9 mouse cellular contexts compared by ENCODE assay signal in the genomic region with DNA sequence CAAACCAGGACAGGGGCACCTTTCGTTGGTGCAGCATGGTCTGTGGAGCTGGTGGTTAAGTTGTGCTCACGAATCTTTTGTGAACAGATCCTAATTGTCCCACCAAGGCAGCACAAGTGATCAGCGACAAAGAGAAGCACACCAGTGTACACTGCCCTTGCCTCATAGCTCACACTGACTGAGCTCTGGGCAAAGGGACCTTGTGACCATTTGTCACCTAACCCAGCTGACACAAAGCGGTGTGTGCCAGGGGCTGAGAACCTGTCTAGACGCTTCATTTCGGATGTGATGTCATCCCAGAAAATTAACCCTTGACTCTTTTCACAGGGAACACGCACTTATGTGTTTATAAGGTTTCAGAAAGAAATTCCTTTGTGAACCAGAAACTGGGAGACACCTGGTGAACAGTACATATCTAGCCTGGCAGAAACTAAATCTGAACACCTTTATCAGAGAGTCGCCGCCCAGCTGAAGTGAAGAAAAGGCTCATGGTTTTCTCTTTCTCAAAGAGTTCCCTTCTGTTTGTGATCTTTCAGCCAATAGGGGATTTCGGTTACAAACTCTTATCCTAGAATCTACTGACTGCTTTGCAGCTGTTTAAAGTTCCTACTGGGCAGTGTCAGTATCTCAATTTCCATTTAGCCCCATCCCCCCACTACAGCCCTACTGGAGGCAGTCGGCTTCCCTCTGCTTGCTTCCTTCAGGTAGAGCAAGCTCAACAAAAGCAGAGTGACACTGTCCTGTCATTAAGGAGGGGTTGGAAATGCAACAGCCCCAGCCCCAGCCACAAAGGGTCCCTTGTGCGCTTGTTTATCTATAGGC.
A peak's percentile ranks its signal among the peaks of the same experiment; 100 is the strongest.
DNase-seq lines count a peak whose midpoint lies in the region; ATAC-seq lines count a peak whose summit lies in the region.
"Had no signal": no experiment of that assay in that cellular context is flagged by ENCODE, and none has a peak within 500 bp of the region (broad histone marks: within the 10 kb centered on the region; RNA-seq: fewer than 3 reads in every experiment).

No protein-coding gene starts in this region.

- no peaks in the 10 kb centered on the region for H3K9me3 ChIP-seq in forebrain, embryonic 14.5 days (replicated peaks; ENCODE audit: control insufficient read depth, low read length)
- no peaks in the 10 kb centered on the region for H3K9me3 ChIP-seq in forebrain, embryonic 16.5 days (ENCODE audit: control insufficient read depth, low read length)
- H3K9me3 ChIP-seq in midbrain, embryonic 11.5 days (ENCODE audit: control insufficient read depth, low read length), result no peaks in the 10 kb centered on the region
- no peaks in the 10 kb centered on the region; the same call in 1 of the 2 replicates for H3K9me3 ChIP-seq in midbrain, embryonic 10.5 days (replicated peaks)
- H3K9me3 ChIP-seq in limb, embryonic 10.5 days (replicated peaks), result no peaks in the 10 kb centered on the region
- no peaks in the 10 kb centered on the region for H3K9me3 ChIP-seq in stomach, embryonic 15.5 days

- H3K27ac ChIP-seq in forebrain, embryonic 14.5 days (ENCODE audit: low read depth, low read length), result no peak overlapping the region
- no peak overlapping the region for H3K27ac ChIP-seq in forebrain, embryonic 16.5 days (ENCODE audit: low read length)
- H3K27ac ChIP-seq in midbrain, embryonic 11.5 days (ENCODE audit: low read depth, low read length), result no peak overlapping the region
- no peak overlapping the region for H3K27ac ChIP-seq in midbrain, embryonic 10.5 days (replicated peaks)
- peak overlapping the region; percentile 64; the same call in 1 of the 2 replicates for H3K27ac ChIP-seq in limb, embryonic 10.5 days
- H3K27ac ChIP-seq in stomach, embryonic 15.5 days, result no peak overlapping the region

- WGBS in forebrain, embryonic 14.5 days, result 50% methylated on average over 12 of the region's 12 CpGs
- WGBS in forebrain, embryonic 16.5 days, result 50% methylated on average over 12 of the region's 12 CpGs
- WGBS in midbrain, embryonic 11.5 days, result 51% methylated on average over 12 of the region's 12 CpGs
- 54% methylated on average over 12 of the region's 12 CpGs for WGBS in midbrain, embryonic 10.5 days
- 46% methylated on average over 12 of the region's 12 CpGs for WGBS in limb, embryonic 10.5 days
- 31% methylated on average over 12 of the region's 12 CpGs for WGBS in stomach, embryonic 15.5 days

- H3K4me2 ChIP-seq in forebrain, embryonic 14.5 days (ENCODE audit: low read length), result peak overlapping the region; percentile 35
- H3K4me2 ChIP-seq in forebrain, embryonic 16.5 days (ENCODE audit: low read length), result no peak overlapping the region
- H3K4me2 ChIP-seq in midbrain, embryonic 11.5 days, result no peak overlapping the region
- peak overlapping the region; percentile 37 for H3K4me2 ChIP-seq in stomach, embryonic 15.5 days

- no peaks in the 10 kb centered on the region for H3K36me3 ChIP-seq in forebrain, embryonic 14.5 days (ENCODE audit: control insufficient read depth, insufficient read depth, low read length)
- H3K36me3 ChIP-seq in forebrain, embryonic 16.5 days (ENCODE audit: control insufficient read depth, insufficient read depth), result no peaks in the 10 kb centered on the region
- no peaks in the 10 kb centered on the region for H3K36me3 ChIP-seq in midbrain, embryonic 11.5 days (ENCODE audit: control insufficient read depth, insufficient read depth, low read length)
- no peaks in the 10 kb centered on the region for H3K36me3 ChIP-seq in midbrain, embryonic 10.5 days
- H3K36me3 ChIP-seq in limb, embryonic 10.5 days, result no peaks in the 10 kb centered on the region
- no peaks in the 10 kb centered on the region for H3K36me3 ChIP-seq in stomach, embryonic 15.5 days

- no peak for DNase-seq in forebrain, embryonic 14.5 days (ENCODE audit: low spot score)
- DNase-seq in midbrain, embryonic 11.5 days (ENCODE audit: low spot score, missing footprints), result no peak
- DNase-seq in midbrain, embryonic 10.5 days (ENCODE audit: low spot score), result no peak
- DNase-seq in limb, embryonic 10.5 days (ENCODE audit: low spot score), result peak; percentile 28
- no peak for DNase-seq in frontal cortex, adult 2 months (ENCODE audit: extremely low spot score in 1 of 2, low spot score in 1 of 2)
- no peak for DNase-seq in right cerebral cortex, postnatal 4 days

- 0 out of 2 replicates have a peak, but pooled peaks have one; percentile 20 for ATAC-seq in forebrain, embryonic 14.5 days
- ATAC-seq in forebrain, embryonic 16.5 days, result no peak
- ATAC-seq in midbrain, embryonic 11.5 days (ENCODE audit: low FRiP score), result peak; percentile 49; the same call in 1 of the 2 replicates
- ATAC-seq in stomach, embryonic 15.5 days (ENCODE audit: insufficient read depth, low FRiP score, low read depth), result peak; percentile 47; the same call in 1 of the 2 replicates
- ATAC-seq: Patski had no signal

- no peak overlapping the region for H3K4me3 ChIP-seq in forebrain, embryonic 14.5 days (ENCODE audit: low read depth, low read length)
- H3K4me3 ChIP-seq in forebrain, embryonic 16.5 days (replicated peaks; ENCODE audit: low read length), result no peak overlapping the region
- H3K4me3 ChIP-seq in midbrain, embryonic 11.5 days (ENCODE audit: low read depth, low read length), result no peak overlapping the region
- no peak overlapping the region for H3K4me3 ChIP-seq in midbrain, embryonic 10.5 days
- peak overlapping the region; percentile 8; the same call in 1 of the 2 replicates for H3K4me3 ChIP-seq in limb, embryonic 10.5 days
- H3K4me3 ChIP-seq in stomach, embryonic 15.5 days (replicated peaks), result no peak overlapping the region; the same call in 1 of the 2 replicates

- H3K4me1 ChIP-seq in forebrain, embryonic 14.5 days (ENCODE audit: control insufficient read depth, insufficient read depth, low read length), result no peaks in the 10 kb centered on the region
- H3K4me1 ChIP-seq in forebrain, embryonic 16.5 days (replicated peaks; ENCODE audit: control insufficient read depth, insufficient read depth, low read length), result no peaks in the 10 kb centered on the region
- peaks cover 5% of the 10 kb centered on the region; the same call in 1 of the 2 replicates for H3K4me1 ChIP-seq in midbrain, embryonic 11.5 days (ENCODE audit: control insufficient read depth, insufficient read depth, low read length)
- peaks cover 17% of the 10 kb centered on the region for H3K4me1 ChIP-seq in midbrain, embryonic 10.5 days
- H3K4me1 ChIP-seq in limb, embryonic 10.5 days, result peaks cover 15% of the 10 kb centered on the region
- peaks cover 4% of the 10 kb centered on the region; the same call in 1 of the 2 replicates for H3K4me1 ChIP-seq in stomach, embryonic 15.5 days

- no peaks in the 10 kb centered on the region for H3K27me3 ChIP-seq in forebrain, embryonic 14.5 days (replicated peaks; ENCODE audit: control insufficient read depth, insufficient read depth, low read length)
- peaks cover 7% of the 10 kb centered on the region; the same call in 1 of the 2 replicates for H3K27me3 ChIP-seq in forebrain, embryonic 16.5 days (replicated peaks; ENCODE audit: control insufficient read depth, insufficient read depth, low read length)
- H3K27me3 ChIP-seq in midbrain, embryonic 11.5 days (ENCODE audit: control insufficient read depth, insufficient read depth, low read length), result no peaks in the 10 kb centered on the region
- H3K27me3 ChIP-seq in midbrain, embryonic 10.5 days (ENCODE audit: low read depth, poor library complexity, severe bottlenecking), result no peaks in the 10 kb centered on the region
- no peaks in the 10 kb centered on the region for H3K27me3 ChIP-seq in limb, embryonic 10.5 days (ENCODE audit: low read depth, poor library complexity, severe bottlenecking)
- H3K27me3 ChIP-seq in stomach, embryonic 15.5 days (replicated peaks), result no peaks in the 10 kb centered on the region

- no peak overlapping the region for H3K9ac ChIP-seq in forebrain, embryonic 14.5 days (ENCODE audit: low read length)
- no peak overlapping the region for H3K9ac ChIP-seq in forebrain, embryonic 16.5 days (replicated peaks; ENCODE audit: low read depth, low read length)
- no peak overlapping the region for H3K9ac ChIP-seq in midbrain, embryonic 11.5 days (ENCODE audit: low read length)
- H3K9ac ChIP-seq in stomach, embryonic 15.5 days, result no peak overlapping the region

Comparison
In these comparisons a context has a peak if more than half of its experiments do, and no peak if none do; other contexts are left out.
1. H3K4me2 ChIP-seq: peak in forebrain, embryonic 14.5 days (single experiment) and stomach, embryonic 15.5 days (single experiment); none in forebrain, embryonic 16.5 days (single experiment) and midbrain, embryonic 11.5 days (single experiment).